Mouse (Mus musculus) T-cell, adult 2 months (primary cell): ENCODE data around the gene Rab3d.

Source experiments
- DNase-seq: peaks from one replicate; pipeline ENCODE4 v3.0.0; 2022; ENCODE audit warnings: low spot score

The Rab3d gene

GRCm38 (mm10) chr9:21918035-21918592 is at the start of gene Rab3d:
Gene Rab3d, minus strand, starts transcription at chr9:21918192.
- peak; percentile 89 for DNase-seq

- DNase-seq, result no peak
These were observed 45.4 kb upstream of the Rab3d start, which contains the start of gene Epor for GRCm38 (mm10) chr9:21963417-21963816. Gene Epor, minus strand, starts transcription at chr9:21963506.

GRCm38 (mm10) chr9:21962416-21963059 is 44.5 kb upstream of the Rab3d start:
- peak; percentile 62 for DNase-seq

- DNase-seq, result no peak
These were observed 44.0 kb upstream of the Rab3d start for GRCm38 (mm10) chr9:21962010-21962409.

GRCm38 (mm10) chr9:21961366-21961980 is 43.5 kb upstream of the Rab3d start:
- no peak for DNase-seq

- DNase-seq, result no peak
These were observed 42.7 kb upstream of the Rab3d start for GRCm38 (mm10) chr9:21960558-21961208.

- no peak for DNase-seq
These were observed 42.1 kb upstream of the Rab3d start for GRCm38 (mm10) chr9:21960135-21960534.

GRCm38 (mm10) chr9:21959244-21959643 is 41.3 kb upstream of the Rab3d start:
- DNase-seq, result no peak

- DNase-seq, result no peak
These were observed 40.4 kb upstream of the Rab3d start for GRCm38 (mm10) chr9:21958372-21958771.

- peak; percentile 98 for DNase-seq
These were observed 37.7 kb upstream of the Rab3d start, which contains the start of gene Swsap1 for GRCm38 (mm10) chr9:21955570-21956281. Gene Swsap1, plus strand, starts transcription at chr9:21955755.

GRCm38 (mm10) chr9:21955225-21955569 is 37.2 kb upstream of the Rab3d start:
- DNase-seq, result no peak

- no peak for DNase-seq
These were observed 36.6 kb upstream of the Rab3d start for GRCm38 (mm10) chr9:21954635-21955034.

- no peak for DNase-seq
These were observed 35.6 kb upstream of the Rab3d start for GRCm38 (mm10) chr9:21953600-21953999.

- no peak for DNase-seq
These were observed 34.0 kb upstream of the Rab3d start for GRCm38 (mm10) chr9:21951977-21952376.

GRCm38 (mm10) chr9:21950322-21950721 is 32.3 kb upstream of the Rab3d start:
- DNase-seq, result peak; percentile 39

- DNase-seq, result no peak
These were observed 30.8 kb upstream of the Rab3d start for GRCm38 (mm10) chr9:21948790-21949189.

- DNase-seq, result no peak
These were observed 30.2 kb upstream of the Rab3d start for GRCm38 (mm10) chr9:21948146-21948545.

- DNase-seq, result peak; percentile 19
These were observed 29.6 kb upstream of the Rab3d start for GRCm38 (mm10) chr9:21947540-21948130.

- no peak for DNase-seq
These were observed 26.3 kb upstream of the Rab3d start for GRCm38 (mm10) chr9:21944267-21944666.

- DNase-seq, result no peak
These were observed 25.6 kb upstream of the Rab3d start for GRCm38 (mm10) chr9:21943638-21944037.

GRCm38 (mm10) chr9:21943046-21943445 is 25.1 kb upstream of the Rab3d start:
- no peak for DNase-seq
